Mouse (Mus musculus) hindbrain, embryonic 11.5 days (tissue): ENCODE results near the gene Sgo2a. TPM values are rescaled to one million over a fixed set of nuclear protein-coding genes. Genes with fewer than 3 reads are reported as not detected.

ENCODE experiments used
- ATAC-seq: fragments of 200-750 bp; cut with Nextera tagmentation; 2 replicates; pipeline ENCODE4 v1.8.0; 2017; ENCODE audit warnings: mild to moderate bottlenecking, moderate TSS enrichment, moderate library complexity; ENCODE audit not compliant: low FRiP score
- DNase-seq: peaks from one replicate; pipeline ENCODE4 v3.0.0-alpha.2; 2015; ENCODE audit warnings: low spot score
- H3K27ac ChIP-seq: fragments of 300-500 bp; sonication (generic); 2 replicates; pipeline ENCODE4 v1.5.1; 2014; ENCODE audit warnings: mild to moderate bottlenecking, low read depth, low read length
- H3K27me3 ChIP-seq: fragments of 300-500 bp; sonication (generic); 2 replicates; pipeline ENCODE4 v1.6.1; 2014; ENCODE audit warnings: mild to moderate bottlenecking, low read length, moderate library complexity, mixed read lengths; ENCODE audit not compliant: control insufficient read depth, insufficient read depth
- H3K36me3 ChIP-seq: fragments of 300-500 bp; sonication (generic); 2 replicates; pipeline ENCODE4 v1.6.1; 2014; ENCODE audit warnings: mild to moderate bottlenecking, low read length, moderate library complexity, mixed read lengths; ENCODE audit not compliant: control insufficient read depth, insufficient read depth
- H3K4me1 ChIP-seq: fragments of 300-500 bp; sonication (generic); replicated peaks from 2 replicates; pipeline ENCODE4 v1.6.1; 2014; ENCODE audit warnings: low read length, mixed read lengths; ENCODE audit not compliant: control insufficient read depth, insufficient read depth
- H3K4me2 ChIP-seq: fragments of 300-500 bp; sonication (generic); replicated peaks from 2 replicates; pipeline ENCODE4 v1.6.1; 2014; ENCODE audit warnings: mild to moderate bottlenecking, low read depth, low read length
- H3K4me3 ChIP-seq: fragments of 300-500 bp; sonication (generic); 2 replicates; pipeline ENCODE4 v1.5.1; 2014; ENCODE audit warnings: low read depth, low read length
- H3K9ac ChIP-seq: fragments of 300-500 bp; sonication (generic); 2 replicates; pipeline ENCODE4 v1.6.1; 2014; ENCODE audit warnings: low read depth, low read length
- H3K9me3 ChIP-seq: fragments of 300-500 bp; sonication (generic); 2 replicates; pipeline ENCODE4 v1.6.1; 2016; ENCODE audit warnings: low read length; ENCODE audit not compliant: control insufficient read depth
- WGBS: fragments of 180-500 bp; shearing (Covaris S2); extraction: QIAGEN DNeasy Blood & Tissue Kit; methylation state at CpG from one replicate; pipeline ENCODE4 v1.1.7; 2014; 5-methylcytosine and 5-hydroxymethylcytosine counted together
- polyA plus RNA-seq: library from polyadenylated mRNA; unstranded; fragments of >200 nt; fragmentation: Nextera tagmentation; extraction: Ambion mirVana; gene quantifications from 2 replicates; pipeline ENCODE4 v1.2.1, GENCODE M21; 2014

Sgo2a gene
- polyA plus RNA-seq, 1 experiment from 2014 or later = 26.0 TPM

DNA sequence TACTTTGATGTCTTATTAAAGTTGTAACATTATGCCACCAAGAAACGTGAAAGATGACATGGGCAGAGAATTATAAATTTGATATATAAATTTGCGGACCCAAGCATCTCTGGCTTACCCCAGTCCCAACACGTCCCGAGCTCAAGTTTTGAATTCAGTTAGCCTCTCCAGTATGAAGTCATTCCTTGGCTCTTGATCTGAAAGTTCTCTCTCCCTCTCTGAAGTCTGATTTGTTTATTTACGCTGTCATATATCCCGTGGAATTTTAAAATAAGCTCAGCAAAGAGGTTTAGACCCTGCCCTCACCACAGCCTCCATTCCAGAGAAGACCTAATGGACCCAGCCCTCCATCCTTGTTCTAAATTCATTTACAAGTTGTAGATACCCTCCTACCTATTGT, 73.4 kb downstream of the Sgo2a start:
- Histone ChIP-seq H3K9ac (no peak overlapping the region), H3K4me1 (no peaks in the 10 kb centered on the region), H3K9me3 (no peaks in the 10 kb centered on the region), H3K27me3 (no peaks in the 10 kb centered on the region), H3K27ac (no peak overlapping the region), H3K4me2 (no peak overlapping the region), H3K36me3 (no peaks in the 10 kb centered on the region), H3K4me3 (no peak overlapping the region)
- 90% methylated on average over 6 of the region's 6 CpGs for WGBS
- DNase-seq (no peak), ATAC-seq (no peak)

GRCm38 (mm10) chr1:58070091-58070490, 74.3 kb downstream of the Sgo2a start:
- no peaks in the 10 kb centered on the region for H3K36me3 ChIP-seq
- H3K9me3 ChIP-seq = no peaks in the 10 kb centered on the region
- H3K4me3 ChIP-seq = no peak overlapping the region
- no peak overlapping the region for H3K9ac ChIP-seq
- H3K27ac ChIP-seq = no peak overlapping the region
- no peak for ATAC-seq
- no peak overlapping the region for H3K4me2 ChIP-seq
- no peaks in the 10 kb centered on the region for H3K4me1 ChIP-seq
- no peaks in the 10 kb centered on the region for H3K27me3 ChIP-seq
- 94% methylated on average over 11 of the region's 11 CpGs for WGBS
- DNase-seq = no peak

DNA sequence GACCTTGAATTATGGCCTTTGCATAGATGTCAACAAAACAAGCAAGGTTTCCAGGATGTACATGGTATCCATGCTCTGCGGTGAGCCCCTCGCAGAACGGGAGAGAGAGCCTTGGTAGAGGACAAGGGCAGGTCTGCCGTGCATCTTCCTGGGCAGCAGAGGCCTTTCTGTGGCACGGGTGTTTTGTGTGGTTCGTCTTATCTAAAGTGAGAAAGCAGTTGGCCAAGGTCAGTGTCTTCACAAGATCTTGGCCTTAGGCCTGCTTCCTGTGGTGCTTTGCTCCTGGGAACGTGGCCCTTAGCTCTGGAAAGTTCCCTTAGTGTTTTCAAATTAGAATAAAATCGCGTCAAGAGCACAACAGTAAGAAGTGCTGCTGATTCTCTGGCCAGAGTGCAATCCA, 75.2 kb downstream of the Sgo2a start:
- no peak overlapping the region for H3K4me3 ChIP-seq
- H3K27ac ChIP-seq = no peak overlapping the region
- no peaks in the 10 kb centered on the region for H3K9me3 ChIP-seq
- no peak for ATAC-seq
- no peaks in the 10 kb centered on the region for H3K27me3 ChIP-seq
- no peak overlapping the region for H3K9ac ChIP-seq
- no peaks in the 10 kb centered on the region for H3K4me1 ChIP-seq
- no peak overlapping the region for H3K4me2 ChIP-seq
- H3K36me3 ChIP-seq = no peaks in the 10 kb centered on the region
- no peak for DNase-seq
- WGBS = 85% methylated on average over 9 of the region's 9 CpGs

- whole genome bisulfite sequencing = 85% methylated on average over 1 of the region's 1 CpGs
- H3K27ac ChIP-seq = no peak overlapping the region
- DNase-seq = no peak
- H3K4me1 ChIP-seq = no peaks in the 10 kb centered on the region
- no peak overlapping the region for H3K4me3 ChIP-seq
- H3K9me3 ChIP-seq = no peaks in the 10 kb centered on the region
- H3K9ac ChIP-seq = no peak overlapping the region
- H3K36me3 ChIP-seq = no peaks in the 10 kb centered on the region
- ATAC-seq = no peak
- no peak overlapping the region for H3K4me2 ChIP-seq
- no peaks in the 10 kb centered on the region for H3K27me3 ChIP-seq
Measured at GRCm38 (mm10) chr1:58071509-58071908, 75.7 kb downstream of the Sgo2a start.

DNA sequence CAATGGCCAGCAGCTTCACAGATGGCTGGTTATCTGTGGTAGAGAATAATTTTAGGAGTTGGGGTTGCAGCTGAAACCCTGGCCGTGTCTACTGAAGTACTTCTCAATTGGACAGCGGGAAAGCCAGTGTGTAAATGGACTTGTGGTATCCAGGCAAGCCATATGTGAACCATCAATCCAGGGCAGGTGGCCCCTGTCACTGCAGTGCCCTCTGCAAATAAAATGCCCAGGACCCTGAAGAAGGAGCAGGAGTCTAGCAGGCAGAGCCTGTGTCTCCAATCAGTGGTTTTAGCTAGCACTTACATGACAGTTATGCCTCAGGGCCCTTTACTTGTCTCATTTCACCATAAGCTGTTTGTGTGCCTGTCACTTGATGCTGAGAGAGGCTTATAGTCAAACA, 76.6 kb downstream of the Sgo2a start:
- H3K36me3 ChIP-seq = no peaks in the 10 kb centered on the region
- H3K9me3 ChIP-seq = no peaks in the 10 kb centered on the region
- H3K27me3 ChIP-seq = no peaks in the 10 kb centered on the region
- 68% methylated on average over 2 of the region's 2 CpGs for WGBS
- DNase-seq = no peak
- ATAC-seq = no peak
- no peak overlapping the region for H3K27ac ChIP-seq
- no peak overlapping the region for H3K4me3 ChIP-seq
- H3K4me1 ChIP-seq = no peaks in the 10 kb centered on the region
- no peak overlapping the region for H3K9ac ChIP-seq
- H3K4me2 ChIP-seq = no peak overlapping the region

- no peak for DNase-seq
- H3K9ac ChIP-seq = no peak overlapping the region
Measured at GRCm38 (mm10) chr1:58072991-58073730, 77.4 kb downstream of the Sgo2a start.

GRCm38 (mm10) chr1:58074266-58074665, 78.5 kb downstream of the Sgo2a start:
- no peak overlapping the region for H3K4me3 ChIP-seq
- H3K36me3 ChIP-seq = no peaks in the 10 kb centered on the region
- H3K27ac ChIP-seq = no peak overlapping the region
- WGBS = 88% methylated on average over 2 of the region's 2 CpGs
- H3K4me2 ChIP-seq = no peak overlapping the region
- no peaks in the 10 kb centered on the region for H3K4me1 ChIP-seq
- ATAC-seq (no peak), DNase-seq (no peak)
- no peak overlapping the region for H3K9ac ChIP-seq
- no peaks in the 10 kb centered on the region for H3K9me3 ChIP-seq
- no peaks in the 10 kb centered on the region for H3K27me3 ChIP-seq

More at GRCm38 (mm10) chr1:58072991-58073730, 77.4 kb downstream of the Sgo2a start:
- Histone ChIP-seq H3K27me3 (no peaks in the 10 kb centered on the region), H3K36me3 (no peaks in the 10 kb centered on the region), H3K9me3 (no peaks in the 10 kb centered on the region), H3K27ac (no peak overlapping the region), H3K4me1 (no peaks in the 10 kb centered on the region), H3K4me2 (no peak overlapping the region), H3K4me3 (no peak overlapping the region)
- no peak for ATAC-seq
- WGBS = 79% methylated on average over 12 of the region's 12 CpGs

Other genes with a start within 250 kb of the Sgo2a start
- gene Spats2l, start 221.8 kb upstream of the Sgo2a start, polyA plus RNA-seq = 33.6 and 55.2 TPM in 2 replicates
- 19.0 and 19.3 TPM in 2 replicates for gene Kctd18, start 23.0 kb downstream of the Sgo2a start, polyA plus RNA-seq
- gene Aox1, start 34.0 kb downstream of the Sgo2a start, polyA plus RNA-seq = 0.04 and 0.15 TPM in 2 replicates
- 0.40 TPM in 1 of 2 replicates, not detected in the other for gene Aox3, start 117.2 kb downstream of the Sgo2a start, polyA plus RNA-seq
- 0.10 TPM in 1 of 2 replicates, not detected in the other for gene Aox4, start 214.4 kb downstream of the Sgo2a start, polyA plus RNA-seq